Mouse (Mus musculus): Measurements from ENCODE around the gene Grid2ip. TPM values are rescaled to one million over a fixed set of nuclear protein-coding genes. Genes with fewer than 3 reads are reported as not detected.

The Grid2ip gene
- polyA plus RNA-seq, 1 experiment from 2014 or later, result 1.1 TPM

GRCm38 (mm10) chr5:143363678-143364615 is 6.8 kb downstream of the Grid2ip start:
- no peak overlapping the region for H3K27ac ChIP-seq
- WGBS, result 0% methylated on average over 47 of the region's 47 CpGs
- H3K9ac ChIP-seq, result peak overlapping the region; percentile 68
- H3K9me3 ChIP-seq, result no peaks in the 10 kb centered on the region
- ATAC-seq (ENCODE audit: insufficient number of reproducible peaks, insufficient read depth, low FRiP score, low TSS enrichment, low read depth), result peak; percentile 16; the same call in 1 of the 2 replicates
- H3K27me3 ChIP-seq, result peaks cover 72% of the 10 kb centered on the region
- H3K4me1 ChIP-seq, result peaks cover 14% of the 10 kb centered on the region
- H3K36me3 ChIP-seq, result no peaks in the 10 kb centered on the region
- H3K4me2 ChIP-seq, result peak overlapping the region; percentile 93
- H3K4me3 ChIP-seq, result peak overlapping the region; percentile 50

- Histone ChIP-seq H3K4me3 (no peak overlapping the region), H3K4me2 (no peak overlapping the region), H3K4me1 (peaks cover 23% of the 10 kb centered on the region), H3K27ac (no peak overlapping the region), H3K9ac (no peak overlapping the region), H3K27me3 (peaks cover 93% of the 10 kb centered on the region), H3K9me3 (no peaks in the 10 kb centered on the region), H3K36me3 (no peaks in the 10 kb centered on the region)
- WGBS, result 67% methylated on average over 3 of the region's 3 CpGs
- ATAC-seq (ENCODE audit: insufficient number of reproducible peaks, insufficient read depth, low FRiP score, low TSS enrichment, low read depth), result no peak
These were observed 10.8 kb downstream of the Grid2ip start for GRCm38 (mm10) chr5:143367931-143368330.

GRCm38 (mm10) chr5:143369611-143370255 is 12.6 kb downstream of the Grid2ip start:
- Histone ChIP-seq H3K4me2 (peak overlapping the region; percentile 56), H3K27ac (no peak overlapping the region), H3K36me3 (no peaks in the 10 kb centered on the region), H3K9me3 (no peaks in the 10 kb centered on the region), H3K4me1 (peaks cover 12% of the 10 kb centered on the region), H3K9ac (no peak overlapping the region), H3K27me3 (peaks cover 93% of the 10 kb centered on the region), H3K4me3 (peak overlapping the region; percentile 30)
- WGBS, result 1% methylated on average over 36 of the region's 36 CpGs
- no peak for ATAC-seq (ENCODE audit: insufficient number of reproducible peaks, insufficient read depth, low FRiP score, low TSS enrichment, low read depth)

- Histone ChIP-seq H3K27me3 (peaks cover 93% of the 10 kb centered on the region), H3K4me3 (peak overlapping the region; percentile 30), H3K9me3 (no peaks in the 10 kb centered on the region), H3K36me3 (no peaks in the 10 kb centered on the region), H3K4me1 (peaks cover 15% of the 10 kb centered on the region), H3K9ac (no peak overlapping the region), H3K27ac (no peak overlapping the region), H3K4me2 (peak overlapping the region; percentile 56)
- WGBS, result 24% methylated on average over 17 of the region's 17 CpGs
- ATAC-seq (ENCODE audit: insufficient number of reproducible peaks, insufficient read depth, low FRiP score, low TSS enrichment, low read depth), result no peak
These were observed 13.4 kb downstream of the Grid2ip start for GRCm38 (mm10) chr5:143370416-143371145.

GRCm38 (mm10) chr5:143371146-143371510 is 14.0 kb downstream of the Grid2ip start:
- Histone ChIP-seq H3K27ac (no peak overlapping the region), H3K9me3 (peaks cover under 1% of the 10 kb centered on the region; the same call in 1 of the 2 replicates), H3K4me1 (peaks cover 15% of the 10 kb centered on the region), H3K9ac (no peak overlapping the region), H3K4me3 (no peak overlapping the region), H3K4me2 (no peak overlapping the region), H3K27me3 (peaks cover 91% of the 10 kb centered on the region), H3K36me3 (no peaks in the 10 kb centered on the region)
- 45% methylated on average over 4 of the region's 4 CpGs for WGBS
- no peak for ATAC-seq (ENCODE audit: insufficient number of reproducible peaks, insufficient read depth, low FRiP score, low TSS enrichment, low read depth)

GRCm38 (mm10) chr5:143372818-143373217 is 15.7 kb downstream of the Grid2ip start:
- H3K4me3 ChIP-seq, result peak overlapping the region; percentile 42
- WGBS, result 1% methylated on average over 35 of the region's 35 CpGs
- H3K9me3 ChIP-seq, result peaks cover 7% of the 10 kb centered on the region; the same call in 1 of the 2 replicates
- peak overlapping the region; percentile 64 for H3K9ac ChIP-seq
- no peak overlapping the region for H3K27ac ChIP-seq
- H3K4me1 ChIP-seq, result peaks cover 15% of the 10 kb centered on the region
- H3K4me2 ChIP-seq, result peak overlapping the region; percentile 70
- ATAC-seq (ENCODE audit: insufficient number of reproducible peaks, insufficient read depth, low FRiP score, low TSS enrichment, low read depth), result no peak
- peaks cover 81% of the 10 kb centered on the region for H3K27me3 ChIP-seq
- no peaks in the 10 kb centered on the region for H3K36me3 ChIP-seq

GRCm38 (mm10) chr5:143375242-143375641 is 18.1 kb downstream of the Grid2ip start:
- peaks cover 7% of the 10 kb centered on the region; the same call in 1 of the 2 replicates for H3K9me3 ChIP-seq
- ATAC-seq (ENCODE audit: insufficient number of reproducible peaks, insufficient read depth, low FRiP score, low TSS enrichment, low read depth), result 0 out of 2 replicates have a peak, but pooled peaks have one; percentile 34
- H3K4me3 ChIP-seq, result peak overlapping the region; percentile 12; the same call in 1 of the 2 replicates
- 5% methylated on average over 21 of the region's 21 CpGs for WGBS
- H3K36me3 ChIP-seq, result no peaks in the 10 kb centered on the region
- no peak overlapping the region for H3K27ac ChIP-seq
- H3K27me3 ChIP-seq, result peaks cover 57% of the 10 kb centered on the region
- H3K4me2 ChIP-seq, result peak overlapping the region; percentile 47
- peaks cover 9% of the 10 kb centered on the region for H3K4me1 ChIP-seq
- no peak overlapping the region for H3K9ac ChIP-seq

GRCm38 (mm10) chr5:143376156-143376555 is 19.0 kb downstream of the Grid2ip start:
- no peak overlapping the region for H3K4me2 ChIP-seq
- ATAC-seq (ENCODE audit: insufficient number of reproducible peaks, insufficient read depth, low FRiP score, low TSS enrichment, low read depth), result no peak
- H3K4me1 ChIP-seq, result peaks cover 9% of the 10 kb centered on the region
- no peak overlapping the region for H3K4me3 ChIP-seq
- H3K27ac ChIP-seq, result no peak overlapping the region
- no peaks in the 10 kb centered on the region for H3K36me3 ChIP-seq
- 83% methylated on average over 4 of the region's 4 CpGs for WGBS
- no peak overlapping the region for H3K9ac ChIP-seq
- peaks cover 7% of the 10 kb centered on the region; the same call in 1 of the 2 replicates for H3K9me3 ChIP-seq
- peaks cover 48% of the 10 kb centered on the region for H3K27me3 ChIP-seq

- H3K27me3 ChIP-seq, result peaks cover 42% of the 10 kb centered on the region
- H3K27ac ChIP-seq, result no peak overlapping the region
- peak overlapping the region; percentile 35 for H3K4me3 ChIP-seq
- H3K9ac ChIP-seq, result peak overlapping the region; percentile 17; the same call in 1 of the 2 replicates
- WGBS, result 10% methylated on average over 39 of the region's 39 CpGs
- H3K36me3 ChIP-seq, result no peaks in the 10 kb centered on the region
- H3K4me2 ChIP-seq, result peak overlapping the region; percentile 62
- no peaks in the 10 kb centered on the region for H3K9me3 ChIP-seq
- ATAC-seq (ENCODE audit: insufficient number of reproducible peaks, insufficient read depth, low FRiP score, low TSS enrichment, low read depth), result no peak; the same call in 1 of the 2 replicates
- H3K4me1 ChIP-seq, result peaks cover 8% of the 10 kb centered on the region
These were observed 29.9 kb downstream of the Grid2ip start for GRCm38 (mm10) chr5:143386797-143387621.

- peaks cover under 1% of the 10 kb centered on the region; the same call in 1 of the 2 replicates for H3K27me3 ChIP-seq
- 79% methylated on average over 7 of the region's 7 CpGs for WGBS
- H3K4me3 ChIP-seq, result no peak overlapping the region
- no peak overlapping the region for H3K27ac ChIP-seq
- H3K4me1 ChIP-seq, result no peaks in the 10 kb centered on the region
- H3K9ac ChIP-seq, result no peak overlapping the region
- peaks cover 8% of the 10 kb centered on the region for H3K36me3 ChIP-seq
- H3K9me3 ChIP-seq, result no peaks in the 10 kb centered on the region
- no peak for ATAC-seq (ENCODE audit: insufficient number of reproducible peaks, insufficient read depth, low FRiP score, low TSS enrichment, low read depth)
- H3K4me2 ChIP-seq, result no peak overlapping the region
These were observed 37.0 kb downstream of the Grid2ip start for GRCm38 (mm10) chr5:143394184-143394583.
